Mouse (Mus musculus): ENCODE measurements around the gene Ankrd36. TPM values are rescaled to one million over a fixed set of nuclear protein-coding genes. Genes with fewer than 3 reads are reported as not detected.

Ankrd36 gene
- polyA plus RNA-seq, 1 experiment, result not detected

- Histone ChIP-seq H3K4me1 (ENCODE audit: control insufficient read depth, insufficient read depth, insufficient read length, low read length) (no peaks in the 10 kb centered on the region; the same call in 1 of the 2 replicates), H3K27me3 (ENCODE audit: control insufficient read depth, insufficient read depth, low read length) (no peaks in the 10 kb centered on the region), H3K27ac (ENCODE audit: insufficient read depth, low read depth, low read length) (no peak overlapping the region), H3K36me3 (ENCODE audit: control insufficient read depth, insufficient read depth, low read length) (peaks cover 46% of the 10 kb centered on the region), H3K4me3 (ENCODE audit: low read depth, low read length) (no peak overlapping the region)
- WGBS, result 91% methylated on average over 9 of the region's 9 CpGs
- TF ChIP-seq POLR2A (IDR thresholded peaks at IDR 0.05; ENCODE audit: low read depth, low read length) (no peak), CTCF (IDR thresholded peaks at IDR 0.05; ENCODE audit: extremely low read depth, insufficient read length, insufficient replicate concordance, low read depth, low read length) (no peak)
These were observed 145.7 kb downstream of the Ankrd36 start for GRCm38 (mm10) chr11:5715179-5715578.

GRCm38 (mm10) chr11:5715630-5716105 is 146.2 kb downstream of the Ankrd36 start, which contains the start of gene Mrps24:
Gene Mrps24, minus strand, starts transcription at chr11:5715680.
- Histone ChIP-seq H3K4me1 (ENCODE audit: control insufficient read depth, insufficient read depth, insufficient read length, low read length) (no peaks in the 10 kb centered on the region; the same call in 1 of the 2 replicates), H3K36me3 (ENCODE audit: control insufficient read depth, insufficient read depth, low read length) (peaks cover 46% of the 10 kb centered on the region), H3K27me3 (ENCODE audit: control insufficient read depth, insufficient read depth, low read length) (no peaks in the 10 kb centered on the region), H3K27ac (ENCODE audit: insufficient read depth, low read depth, low read length) (no peak within 1 kb of the TSS), H3K4me3 (ENCODE audit: low read depth, low read length) (no peak within 1 kb of the TSS)
- WGBS, result 92% methylated on average over 14 of the region's 14 CpGs
- TF ChIP-seq POLR2A (IDR thresholded peaks at IDR 0.05; ENCODE audit: low read depth, low read length) (no peak), CTCF (IDR thresholded peaks at IDR 0.05; ENCODE audit: extremely low read depth, insufficient read length, insufficient replicate concordance, low read depth, low read length) (no peak)

GRCm38 (mm10) chr11:5716246-5716645 is 146.8 kb downstream of the Ankrd36 start:
- Histone ChIP-seq H3K36me3 (ENCODE audit: control insufficient read depth, insufficient read depth, low read length) (peaks cover 50% of the 10 kb centered on the region), H3K27ac (ENCODE audit: insufficient read depth, low read depth, low read length) (no peak overlapping the region), H3K27me3 (ENCODE audit: control insufficient read depth, insufficient read depth, low read length) (no peaks in the 10 kb centered on the region), H3K4me3 (ENCODE audit: low read depth, low read length) (no peak overlapping the region), H3K4me1 (ENCODE audit: control insufficient read depth, insufficient read depth, insufficient read length, low read length) (no peaks in the 10 kb centered on the region; the same call in 1 of the 2 replicates)
- 90% methylated on average over 11 of the region's 11 CpGs for WGBS
- TF ChIP-seq CTCF (IDR thresholded peaks at IDR 0.05; ENCODE audit: extremely low read depth, insufficient read length, insufficient replicate concordance, low read depth, low read length), result no peak
- TF ChIP-seq POLR2A (IDR thresholded peaks at IDR 0.05; ENCODE audit: low read depth, low read length), result no peak

DNA sequence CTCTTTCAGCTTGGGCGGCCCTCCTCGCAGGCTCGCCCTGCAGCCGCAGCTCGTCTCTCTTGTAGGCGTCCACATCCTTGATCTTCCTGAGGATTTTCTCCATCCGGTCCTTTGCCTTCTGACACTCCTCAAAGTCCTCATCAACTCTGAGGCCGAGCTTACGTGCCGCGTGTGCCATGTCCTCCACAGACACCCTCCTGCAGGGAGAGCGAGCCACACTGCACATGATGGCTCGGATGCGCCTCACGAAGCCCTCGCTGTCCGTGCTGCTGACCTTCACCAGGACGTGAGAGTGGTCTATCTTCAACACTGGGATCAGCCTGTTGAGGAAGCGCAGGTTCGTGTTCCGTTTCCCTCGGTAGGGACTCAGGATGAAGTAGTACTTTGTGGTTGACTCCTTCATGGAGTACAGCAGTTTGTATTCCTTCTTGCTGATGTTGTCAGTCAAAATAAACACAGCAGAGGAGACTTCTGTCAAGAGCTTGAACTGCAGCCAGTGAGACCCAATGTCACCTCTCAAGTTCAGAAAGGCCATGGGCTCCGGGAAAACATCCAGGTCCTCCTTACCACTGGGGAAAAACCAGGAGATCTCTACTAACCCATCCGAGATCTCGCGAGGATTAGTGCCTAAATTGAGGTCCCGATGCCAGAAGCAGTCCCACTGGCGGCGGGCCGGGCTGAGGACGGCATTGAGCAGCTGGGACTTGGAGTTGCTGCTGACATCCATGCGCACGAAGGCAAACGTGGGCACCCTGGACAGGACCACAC is 147.6 kb downstream of the Ankrd36 start:
- Histone ChIP-seq H3K4me1 (ENCODE audit: control insufficient read depth, insufficient read depth, insufficient read length, low read length) (no peaks in the 10 kb centered on the region; the same call in 1 of the 2 replicates), H3K4me3 (ENCODE audit: low read depth, low read length) (no peak overlapping the region), H3K27ac (ENCODE audit: insufficient read depth, low read depth, low read length) (no peak overlapping the region), H3K27me3 (ENCODE audit: control insufficient read depth, insufficient read depth, low read length) (no peaks in the 10 kb centered on the region), H3K36me3 (ENCODE audit: control insufficient read depth, insufficient read depth, low read length) (peaks cover 57% of the 10 kb centered on the region)
- 91% methylated on average over 34 of the region's 34 CpGs for WGBS
- TF ChIP-seq POLR2A (IDR thresholded peaks at IDR 0.05; ENCODE audit: low read depth, low read length) (no peak), CTCF (IDR thresholded peaks at IDR 0.05; ENCODE audit: extremely low read depth, insufficient read length, insufficient replicate concordance, low read depth, low read length) (no peak)

- 93% methylated on average over 12 of the region's 12 CpGs for WGBS
These were observed 149.3 kb downstream of the Ankrd36 start for GRCm38 (mm10) chr11:5718611-5719354.

GRCm38 (mm10) chr11:5729582-5729981 is 160.1 kb downstream of the Ankrd36 start:
- peaks cover 7% of the 10 kb centered on the region; the same call in 1 of the 2 replicates for H3K4me1 ChIP-seq (ENCODE audit: control insufficient read depth, insufficient read depth, insufficient read length, low read length)
- H3K27me3 ChIP-seq (ENCODE audit: control insufficient read depth, insufficient read depth, low read length), result no peaks in the 10 kb centered on the region
- TF ChIP-seq POLR2A (IDR thresholded peaks at IDR 0.05; ENCODE audit: low read depth, low read length) (no peak), CTCF (IDR thresholded peaks at IDR 0.05; ENCODE audit: extremely low read depth, insufficient read length, insufficient replicate concordance, low read depth, low read length) (no peak)
- WGBS, result 92% methylated on average over 9 of the region's 9 CpGs
- no peak overlapping the region for H3K27ac ChIP-seq (ENCODE audit: insufficient read depth, low read depth, low read length)
- no peak overlapping the region for H3K4me3 ChIP-seq (ENCODE audit: low read depth, low read length)
- peaks cover 9% of the 10 kb centered on the region for H3K36me3 ChIP-seq (ENCODE audit: control insufficient read depth, insufficient read depth, low read length)

More at GRCm38 (mm10) chr11:5718611-5719354, 149.3 kb downstream of the Ankrd36 start:
- no peaks in the 10 kb centered on the region for H3K27me3 ChIP-seq (ENCODE audit: control insufficient read depth, insufficient read depth, low read length)
- no peak overlapping the region for H3K27ac ChIP-seq (ENCODE audit: insufficient read depth, low read depth, low read length)
- TF ChIP-seq CTCF (IDR thresholded peaks at IDR 0.05; ENCODE audit: extremely low read depth, insufficient read length, insufficient replicate concordance, low read depth, low read length), result no peak
- no peak for TF ChIP-seq POLR2A (IDR thresholded peaks at IDR 0.05; ENCODE audit: low read depth, low read length)
- H3K4me1 ChIP-seq (ENCODE audit: control insufficient read depth, insufficient read depth, insufficient read length, low read length), result no peaks in the 10 kb centered on the region; the same call in 1 of the 2 replicates
- H3K4me3 ChIP-seq (ENCODE audit: low read depth, low read length), result no peak overlapping the region
- peaks cover 65% of the 10 kb centered on the region for H3K36me3 ChIP-seq (ENCODE audit: control insufficient read depth, insufficient read depth, low read length)

GRCm38 (mm10) chr11:5732401-5732800 is 162.9 kb downstream of the Ankrd36 start:
- 84% methylated on average over 5 of the region's 5 CpGs for WGBS
- H3K4me1 ChIP-seq (ENCODE audit: control insufficient read depth, insufficient read depth, insufficient read length, low read length), result peaks cover 11% of the 10 kb centered on the region; the same call in 1 of the 2 replicates

More at GRCm38 (mm10) chr11:5732401-5732800, 162.9 kb downstream of the Ankrd36 start:
- H3K36me3 ChIP-seq (ENCODE audit: control insufficient read depth, insufficient read depth, low read length), result peaks cover 4% of the 10 kb centered on the region
- no peak overlapping the region for H3K27ac ChIP-seq (ENCODE audit: insufficient read depth, low read depth, low read length)
- no peaks in the 10 kb centered on the region for H3K27me3 ChIP-seq (ENCODE audit: control insufficient read depth, insufficient read depth, low read length)
- no peak overlapping the region for H3K4me3 ChIP-seq (ENCODE audit: low read depth, low read length)
- TF ChIP-seq CTCF (IDR thresholded peaks at IDR 0.05; ENCODE audit: extremely low read depth, insufficient read length, insufficient replicate concordance, low read depth, low read length), result no peak
- no peak for TF ChIP-seq POLR2A (IDR thresholded peaks at IDR 0.05; ENCODE audit: low read depth, low read length)

Data from small intestine, adult 2 months (tissue).